Mouse (Mus musculus): Measurements from ENCODE around the gene Med15. TPM values are rescaled to one million over a fixed set of nuclear protein-coding genes. Genes with fewer than 3 reads are reported as not detected.

Gene Med15
- total and polyA plus RNA-seq, 2 experiments from 2014 or later = 39.2 to 66.1 TPM

DNA sequence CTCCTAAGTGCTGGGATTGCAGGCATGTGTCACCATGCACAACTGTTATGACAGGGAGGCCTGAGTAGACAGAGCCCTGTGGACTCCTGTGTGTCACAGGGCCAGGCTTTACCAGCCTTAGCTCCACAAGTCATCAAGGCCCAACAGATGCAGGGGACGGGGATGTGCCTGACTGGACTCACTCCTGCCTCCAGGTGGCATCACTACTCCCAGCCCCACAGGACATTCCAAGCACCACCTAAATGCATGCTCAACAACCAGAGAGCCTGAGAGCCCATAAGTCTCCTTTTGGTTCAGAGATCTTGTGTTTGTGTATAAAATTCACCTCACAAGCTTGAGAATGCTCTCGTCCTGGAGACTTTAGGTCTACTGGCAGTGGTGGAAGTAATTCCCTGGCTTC is 95.1 kb downstream of the Med15 start:
- Histone ChIP-seq H3K27me3 (ENCODE audit: insufficient read depth, low read length) (no peaks in the 10 kb centered on the region), H3K4me2 (ENCODE audit: low read depth, low read length) (no peak overlapping the region), H3K9me3 (ENCODE audit: low read length) (no peaks in the 10 kb centered on the region), H3K27ac (no peak overlapping the region), H3K9ac (replicated peaks; ENCODE audit: low read length) (no peak overlapping the region), H3K4me3 (ENCODE audit: low read length) (no peak overlapping the region), H3K36me3 (ENCODE audit: insufficient read depth, low read length) (peaks cover 56% of the 10 kb centered on the region), H3K4me1 (ENCODE audit: insufficient read depth, low read length) (no peaks in the 10 kb centered on the region)
- WGBS = 82% methylated on average over 2 of the region's 2 CpGs
- peak; percentile 28 for TF ChIP-seq CTCF (IDR thresholded peaks at IDR 0.05; ENCODE audit: low read depth)
- no peak for ATAC-seq
- DNase-seq (ENCODE audit: low spot score) = no peak

DNA sequence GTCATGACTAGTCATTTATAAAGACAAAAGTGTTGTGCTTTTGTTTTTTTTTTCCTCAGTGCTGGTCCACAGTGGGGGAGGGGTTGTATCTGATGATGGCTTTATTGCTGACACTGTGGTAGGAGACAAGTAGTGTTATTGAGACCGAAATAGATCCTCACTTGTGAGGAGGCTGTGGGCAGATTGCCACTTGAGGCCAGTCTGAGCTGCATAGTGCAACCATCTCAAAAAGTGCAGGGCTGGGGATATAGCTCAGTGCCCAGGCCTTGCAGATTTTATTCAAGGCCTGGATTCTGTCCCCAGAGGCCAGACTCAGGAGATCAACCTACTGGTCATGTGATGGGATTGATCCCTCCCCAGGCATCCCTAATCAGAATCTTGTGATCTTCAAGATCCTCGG is 95.8 kb downstream of the Med15 start:
- no peak overlapping the region for H3K27ac ChIP-seq

DNA sequence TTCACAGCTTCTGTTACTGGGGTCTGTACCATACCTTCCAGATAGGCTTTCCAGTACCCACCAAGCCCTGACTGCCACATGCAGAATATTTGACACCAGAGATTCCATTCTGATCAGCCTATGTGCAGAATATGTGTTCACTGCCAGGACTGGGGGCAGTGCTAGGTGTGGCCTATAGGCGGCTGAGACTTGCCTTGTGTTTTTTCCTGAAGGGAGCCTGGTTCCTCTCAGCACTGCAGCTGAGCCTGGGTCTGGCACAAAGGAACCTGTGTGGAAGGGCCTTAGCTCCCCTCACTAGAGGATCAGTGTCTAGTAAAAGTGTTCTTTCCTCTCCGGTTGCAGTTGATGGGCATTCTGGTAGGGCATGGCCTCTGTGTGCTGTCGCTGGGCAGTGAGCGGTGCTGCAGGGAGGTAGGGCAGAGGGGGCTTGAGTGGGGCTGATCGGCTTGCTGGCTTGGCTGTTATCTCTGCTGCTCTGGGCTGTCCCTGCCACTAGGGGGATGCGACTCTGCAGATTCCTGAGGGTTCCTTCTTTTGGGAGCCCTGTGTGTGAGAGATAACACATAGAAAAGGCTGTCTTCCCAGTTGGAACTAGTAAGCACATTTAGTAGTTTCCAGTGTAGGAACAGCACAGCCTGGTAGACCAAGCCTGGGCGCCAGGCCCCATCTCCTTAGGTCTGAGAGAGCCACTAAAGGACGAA is 99.1 kb downstream of the Med15 start:
- WGBS = 81% methylated on average over 8 of the region's 8 CpGs
- Histone ChIP-seq H3K9me3 (ENCODE audit: low read length) (no peaks in the 10 kb centered on the region), H3K36me3 (ENCODE audit: insufficient read depth, low read length) (peaks cover 48% of the 10 kb centered on the region), H3K4me3 (ENCODE audit: low read length) (no peak overlapping the region), H3K27ac (no peak overlapping the region), H3K4me2 (ENCODE audit: low read depth, low read length) (no peak overlapping the region), H3K27me3 (ENCODE audit: insufficient read depth, low read length) (no peaks in the 10 kb centered on the region), H3K9ac (replicated peaks; ENCODE audit: low read length) (no peak overlapping the region), H3K4me1 (ENCODE audit: insufficient read depth, low read length) (no peaks in the 10 kb centered on the region)
- TF ChIP-seq CTCF (IDR thresholded peaks at IDR 0.05; ENCODE audit: low read depth) = peak; percentile 46
- ATAC-seq = peak; percentile 36; the same call in 1 of the 2 replicates
- DNase-seq (ENCODE audit: low spot score) = no peak

More for the DNA sequence above, 95.8 kb downstream of the Med15 start:
- Histone ChIP-seq H3K9ac (replicated peaks; ENCODE audit: low read length) (no peak overlapping the region), H3K36me3 (ENCODE audit: insufficient read depth, low read length) (peaks cover 55% of the 10 kb centered on the region; the same call in 1 of the 2 replicates), H3K4me3 (ENCODE audit: low read length) (no peak overlapping the region), H3K9me3 (ENCODE audit: low read length) (no peaks in the 10 kb centered on the region), H3K4me2 (ENCODE audit: low read depth, low read length) (no peak overlapping the region), H3K4me1 (ENCODE audit: insufficient read depth, low read length) (no peaks in the 10 kb centered on the region), H3K27me3 (ENCODE audit: insufficient read depth, low read length) (no peaks in the 10 kb centered on the region)
- ATAC-seq (no peak), DNase-seq (ENCODE audit: low spot score) (no peak)
- TF ChIP-seq CTCF (IDR thresholded peaks at IDR 0.05; ENCODE audit: low read depth) = no peak
- WGBS = 89% methylated on average over 2 of the region's 2 CpGs

DNA sequence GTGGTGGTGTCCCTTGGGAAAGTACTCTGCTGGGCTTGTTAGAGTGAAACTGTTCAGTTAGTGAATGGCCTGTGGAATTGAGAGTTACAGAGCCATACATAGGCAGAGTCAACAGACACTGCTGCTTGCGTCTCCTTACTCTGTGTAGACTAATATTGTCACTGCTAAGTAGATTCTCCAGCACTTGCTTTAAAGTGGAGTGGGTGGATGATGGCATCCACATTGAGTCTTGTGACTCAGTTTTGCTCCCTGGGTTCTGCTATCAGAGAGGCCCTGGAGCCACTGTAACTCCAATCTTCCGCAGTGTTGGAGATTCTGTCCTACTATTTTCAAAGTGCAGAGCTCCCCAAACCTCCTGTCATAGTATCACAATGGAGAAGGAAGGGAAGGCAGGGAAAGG is 100.1 kb downstream of the Med15 start:
- H3K27me3 ChIP-seq (ENCODE audit: insufficient read depth, low read length) = no peaks in the 10 kb centered on the region
- DNase-seq (ENCODE audit: low spot score) (no peak), ATAC-seq (no peak)
- WGBS = 97% methylated on average over 2 of the region's 2 CpGs
- no peak overlapping the region for H3K4me2 ChIP-seq (ENCODE audit: low read depth, low read length)
- no peak overlapping the region for H3K27ac ChIP-seq
- H3K9me3 ChIP-seq (ENCODE audit: low read length) = no peaks in the 10 kb centered on the region
- no peaks in the 10 kb centered on the region for H3K4me1 ChIP-seq (ENCODE audit: insufficient read depth, low read length)
- no peak overlapping the region for H3K9ac ChIP-seq (replicated peaks; ENCODE audit: low read length)
- H3K4me3 ChIP-seq (ENCODE audit: low read length) = no peak overlapping the region
- TF ChIP-seq CTCF (IDR thresholded peaks at IDR 0.05; ENCODE audit: low read depth) = no peak
- peaks cover 49% of the 10 kb centered on the region for H3K36me3 ChIP-seq (ENCODE audit: insufficient read depth, low read length)

DNA sequence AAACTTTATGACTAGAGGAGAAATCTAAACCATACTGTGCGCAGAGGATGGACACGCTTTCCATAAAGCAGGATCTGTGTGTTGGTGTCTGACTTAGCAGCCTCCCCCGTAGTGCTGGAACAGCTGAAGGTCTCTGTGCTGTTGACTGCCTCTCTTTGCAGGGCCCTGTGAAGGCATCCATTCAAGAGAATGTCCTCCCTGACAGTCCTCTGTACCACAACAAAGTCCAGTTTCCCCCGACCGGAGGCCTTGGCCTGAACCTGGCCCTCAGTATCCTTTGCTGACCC is 106.5 kb downstream of the Med15 start:
- DNase-seq (ENCODE audit: low spot score) = no peak
- 97% methylated on average over 5 of the region's 5 CpGs for WGBS
- Histone ChIP-seq H3K4me2 (ENCODE audit: low read depth, low read length) (no peak overlapping the region), H3K9ac (replicated peaks; ENCODE audit: low read length) (no peak overlapping the region), H3K36me3 (ENCODE audit: insufficient read depth, low read length) (peaks cover 40% of the 10 kb centered on the region), H3K4me3 (ENCODE audit: low read length) (no peak overlapping the region), H3K9me3 (ENCODE audit: low read length) (no peaks in the 10 kb centered on the region), H3K27ac (no peak overlapping the region), H3K4me1 (ENCODE audit: insufficient read depth, low read length) (no peaks in the 10 kb centered on the region), H3K27me3 (ENCODE audit: insufficient read depth, low read length) (no peaks in the 10 kb centered on the region)
- TF ChIP-seq CTCF (IDR thresholded peaks at IDR 0.05; ENCODE audit: low read depth) = no peak
- no peak for ATAC-seq

DNA sequence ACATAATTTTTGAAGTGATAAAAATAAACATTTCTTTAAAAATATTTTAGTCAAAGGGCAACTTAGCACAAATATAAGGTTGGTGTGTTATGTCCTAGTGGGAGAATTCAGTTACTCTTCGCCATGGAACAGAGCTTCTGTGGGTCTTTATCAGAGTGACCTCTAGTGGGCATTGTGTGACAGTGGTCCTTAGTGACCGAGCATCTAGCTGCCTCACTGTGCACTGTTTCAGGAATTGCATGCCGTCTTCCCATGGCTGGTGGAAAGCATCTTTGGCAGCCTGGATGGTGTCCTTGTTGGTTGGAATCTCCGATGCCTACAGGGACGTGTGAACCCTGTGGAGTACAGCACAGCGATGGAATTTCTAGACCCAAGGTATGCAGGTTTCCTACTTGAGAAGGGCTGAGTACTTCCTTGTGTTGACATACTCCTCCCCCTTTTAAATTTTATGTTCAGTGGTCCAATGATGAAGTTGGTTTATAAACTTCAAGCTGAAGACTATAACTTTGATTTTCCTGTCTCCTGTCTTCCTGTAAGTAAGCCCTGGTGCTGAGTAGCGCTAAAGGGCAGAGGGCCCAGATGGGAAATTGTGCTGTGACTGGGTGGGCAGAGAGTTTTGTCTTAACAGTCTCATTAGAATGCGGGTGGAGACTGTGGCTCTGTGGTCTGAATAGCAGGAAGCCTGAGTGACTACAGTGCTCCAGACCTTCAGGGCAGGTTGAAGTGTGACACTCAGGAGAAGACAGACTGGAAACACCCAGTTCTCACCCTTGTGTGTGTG is 107.0 kb downstream of the Med15 start:
- Histone ChIP-seq H3K27ac (no peak overlapping the region), H3K27me3 (ENCODE audit: insufficient read depth, low read length) (no peaks in the 10 kb centered on the region), H3K9me3 (ENCODE audit: low read length) (no peaks in the 10 kb centered on the region), H3K36me3 (ENCODE audit: insufficient read depth, low read length) (peaks cover 40% of the 10 kb centered on the region), H3K4me1 (ENCODE audit: insufficient read depth, low read length) (no peaks in the 10 kb centered on the region), H3K4me3 (ENCODE audit: low read length) (no peak overlapping the region), H3K4me2 (ENCODE audit: low read depth, low read length) (no peak overlapping the region), H3K9ac (replicated peaks; ENCODE audit: low read length) (no peak overlapping the region)
- WGBS = 65% methylated on average over 8 of the region's 8 CpGs
- peak; percentile 79 for TF ChIP-seq CTCF (IDR thresholded peaks at IDR 0.05; ENCODE audit: low read depth)
- peak; percentile 74 for DNase-seq (ENCODE audit: low spot score)
- peak; percentile 80 for ATAC-seq

DNA sequence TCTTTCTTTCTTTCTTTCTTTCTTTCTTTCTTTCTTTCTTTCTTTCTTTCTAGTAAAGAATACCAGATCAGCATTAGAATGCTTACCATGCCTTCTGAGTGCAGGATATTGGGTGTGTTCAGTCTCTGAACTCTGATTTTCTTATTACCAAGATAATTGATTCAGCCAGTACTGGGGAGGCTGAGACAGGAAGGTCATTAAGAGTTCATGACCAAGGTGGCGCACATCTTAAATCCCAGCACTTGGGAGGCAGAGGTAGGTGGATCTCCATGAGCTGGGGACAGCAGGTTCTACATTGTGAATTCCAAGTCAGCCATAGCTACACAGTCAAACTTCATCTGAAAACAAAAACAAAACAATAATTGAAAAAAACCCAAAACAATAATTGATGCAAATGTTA is 110.8 kb downstream of the Med15 start:
- DNase-seq (ENCODE audit: low spot score) (no peak), ATAC-seq (no peak)
- H3K4me3 ChIP-seq (ENCODE audit: low read length) = no peak overlapping the region
- no peaks in the 10 kb centered on the region for H3K27me3 ChIP-seq (ENCODE audit: insufficient read depth, low read length)
- no peak overlapping the region for H3K4me2 ChIP-seq (ENCODE audit: low read depth, low read length)
- H3K4me1 ChIP-seq (ENCODE audit: insufficient read depth, low read length) = no peaks in the 10 kb centered on the region; the same call in 1 of the 2 replicates
- H3K36me3 ChIP-seq (ENCODE audit: insufficient read depth, low read length) = peaks cover 15% of the 10 kb centered on the region
- H3K9ac ChIP-seq (replicated peaks; ENCODE audit: low read length) = no peak overlapping the region
- 97% methylated on average over 1 of the region's 1 CpGs for WGBS
- no peak for TF ChIP-seq CTCF (IDR thresholded peaks at IDR 0.05; ENCODE audit: low read depth)
- no peaks in the 10 kb centered on the region for H3K9me3 ChIP-seq (ENCODE audit: low read length)
- no peak overlapping the region for H3K27ac ChIP-seq
